Mouse (Mus musculus) retina, postnatal 1 day (tissue): ENCODE data around the gene Afap1l2.
A peak's percentile ranks its signal among the peaks of the same experiment; 100 is the strongest.

Experiments used
- DNase-seq: peaks from one replicate; pipeline ENCODE4 v3.0.0-alpha.2; 2012

The Afap1l2 gene

DNA sequence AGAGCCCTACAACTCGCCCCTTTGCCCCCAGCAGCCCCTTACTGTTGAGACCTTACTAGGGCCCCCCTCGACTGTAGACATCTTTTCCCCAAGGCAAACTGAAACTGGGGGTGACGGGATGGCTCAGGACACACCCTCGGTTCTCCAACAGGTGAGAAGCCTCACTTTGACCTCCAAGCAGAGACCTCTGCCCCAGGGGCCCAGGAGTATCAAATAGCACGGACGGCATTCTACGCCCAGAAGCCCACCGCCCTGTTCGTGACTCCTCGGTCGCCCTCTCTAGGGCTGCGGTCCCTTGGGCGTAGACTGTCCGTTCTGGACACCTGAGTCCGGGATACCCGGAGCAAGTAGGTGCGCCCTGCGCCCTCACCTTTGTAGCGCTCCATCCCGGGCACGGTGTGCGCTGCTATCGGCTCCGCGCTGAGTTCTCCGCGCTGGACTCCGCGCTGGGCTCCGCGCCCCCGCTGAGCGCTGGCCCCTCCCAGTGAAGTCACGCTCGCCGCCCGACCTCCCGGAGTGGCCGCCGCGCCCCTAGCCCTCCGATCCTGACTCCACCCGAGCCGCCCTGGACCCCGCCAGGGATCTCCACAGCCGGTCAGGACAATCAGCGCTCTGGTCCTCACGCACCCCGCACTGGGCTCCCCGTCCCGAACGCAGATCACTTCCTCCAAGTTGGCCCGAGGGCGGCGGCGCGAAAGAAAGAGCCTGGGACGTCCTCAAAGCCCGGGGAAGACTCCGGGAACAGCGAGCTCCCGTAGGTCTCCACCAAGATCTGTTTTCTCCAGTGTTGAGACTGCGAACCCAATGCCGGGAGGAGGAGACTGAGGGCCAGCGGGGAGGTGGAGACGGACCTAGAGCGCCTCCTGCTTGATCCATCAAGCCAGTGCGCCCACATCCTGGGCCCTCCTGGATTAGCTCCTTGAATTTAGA, at the start of gene Afap1l2:
Gene Afap1l2, minus strand, starts transcription at position 448 of the 930 bp plus-strand sequence.
- peak; percentile 43 for DNase-seq

DNA sequence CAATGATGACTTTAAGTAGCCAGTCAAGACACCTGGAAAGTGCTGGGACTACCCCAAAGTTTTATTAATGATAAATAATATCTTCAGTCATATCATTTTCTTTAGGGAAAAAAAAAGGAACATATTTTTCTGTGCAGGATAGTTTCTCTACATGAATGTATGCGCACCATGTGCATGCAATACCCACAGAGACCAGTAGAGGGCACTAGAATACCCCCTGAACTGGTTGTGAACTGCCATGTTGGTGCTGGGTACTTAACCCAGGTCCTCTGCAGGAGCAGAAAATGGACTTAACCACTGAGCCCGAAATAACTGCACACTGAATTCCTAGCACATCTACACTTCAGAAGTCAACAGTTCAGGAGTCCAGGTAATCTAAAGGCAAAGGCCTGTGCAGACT, 49.5 kb upstream of the Afap1l2 start:
- DNase-seq, result no peak

DNA sequence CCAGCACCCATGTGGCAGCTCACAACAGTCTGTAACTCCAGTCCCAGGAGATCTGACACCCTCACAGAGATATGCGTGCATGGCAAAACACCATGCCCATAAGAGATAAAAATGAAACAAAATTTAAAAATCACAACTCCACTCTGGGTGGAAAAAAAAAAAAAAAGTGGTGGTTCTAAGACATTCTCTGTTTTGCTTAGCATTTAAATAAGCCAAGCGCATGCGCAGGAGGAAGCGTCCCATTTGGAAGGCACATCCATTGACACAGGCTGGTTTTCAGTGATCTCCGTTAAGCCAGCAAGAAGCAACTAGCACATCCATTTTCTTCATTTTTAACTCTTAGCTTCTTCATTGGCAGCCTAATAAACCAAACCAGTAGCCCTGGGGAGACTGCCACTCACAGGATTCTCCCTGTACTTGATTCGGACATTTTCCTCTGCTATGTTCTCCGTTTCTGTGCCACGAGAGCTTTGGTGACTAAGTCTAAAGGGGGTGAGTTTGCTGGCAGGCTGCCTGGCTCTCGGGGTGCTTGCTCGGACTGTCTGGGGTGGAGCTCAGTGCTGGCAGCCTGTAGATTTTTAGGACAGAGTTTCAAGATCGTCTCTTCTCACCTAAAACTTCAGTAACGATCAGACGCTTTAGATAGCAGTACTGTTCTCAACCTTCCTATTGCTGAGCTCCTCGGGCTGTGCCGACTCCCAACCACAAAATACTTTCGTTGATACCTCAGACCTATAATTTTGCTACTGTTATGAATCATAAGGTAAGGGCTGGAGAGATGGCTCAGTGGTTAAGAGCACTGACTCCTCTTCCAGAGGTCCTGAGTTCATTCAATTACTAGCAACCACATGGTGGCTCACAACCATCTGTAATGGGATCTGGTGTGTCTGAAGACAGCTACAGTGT, 47.4 kb upstream of the Afap1l2 start:
- DNase-seq, result no peak

DNA sequence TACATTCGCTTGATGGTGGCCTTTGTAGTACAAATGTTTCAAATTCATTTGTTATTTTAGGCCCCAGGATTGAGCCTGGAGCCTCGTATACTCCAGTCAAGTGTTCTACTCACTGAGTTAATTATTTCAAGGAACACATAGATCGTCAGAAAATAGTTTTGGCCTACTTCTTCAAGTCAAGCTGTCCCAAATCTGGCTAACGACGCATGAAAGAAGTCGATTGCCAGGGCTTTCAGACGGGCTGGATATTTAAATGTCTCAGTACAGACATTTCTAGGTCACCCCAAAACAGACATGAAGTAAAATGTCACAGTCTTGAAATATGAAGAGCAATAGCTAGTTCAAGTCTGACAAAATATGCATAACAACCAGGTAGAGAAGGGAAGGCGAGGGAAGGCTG, 44.9 kb upstream of the Afap1l2 start:
- peak; percentile 34 for DNase-seq

DNA sequence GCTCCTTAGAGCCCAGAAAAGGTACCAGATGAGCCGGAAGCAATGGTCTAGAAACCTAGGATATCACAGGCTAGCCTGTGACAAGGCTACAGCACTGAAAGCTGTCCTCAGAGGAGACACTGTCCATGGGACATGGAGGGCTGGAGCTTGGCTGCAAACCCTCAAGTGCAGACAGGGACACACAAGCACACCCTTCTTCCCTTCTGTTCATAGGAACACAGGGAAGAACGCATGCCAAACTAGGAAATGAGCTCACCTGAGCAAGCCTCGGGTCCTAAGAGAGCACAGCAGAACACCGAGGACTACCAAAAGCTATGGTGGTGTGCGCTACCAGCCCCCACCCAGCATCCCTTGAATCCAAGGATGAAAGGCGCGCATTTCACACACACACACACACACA, 44.0 kb upstream of the Afap1l2 start:
- no peak for DNase-seq

DNA sequence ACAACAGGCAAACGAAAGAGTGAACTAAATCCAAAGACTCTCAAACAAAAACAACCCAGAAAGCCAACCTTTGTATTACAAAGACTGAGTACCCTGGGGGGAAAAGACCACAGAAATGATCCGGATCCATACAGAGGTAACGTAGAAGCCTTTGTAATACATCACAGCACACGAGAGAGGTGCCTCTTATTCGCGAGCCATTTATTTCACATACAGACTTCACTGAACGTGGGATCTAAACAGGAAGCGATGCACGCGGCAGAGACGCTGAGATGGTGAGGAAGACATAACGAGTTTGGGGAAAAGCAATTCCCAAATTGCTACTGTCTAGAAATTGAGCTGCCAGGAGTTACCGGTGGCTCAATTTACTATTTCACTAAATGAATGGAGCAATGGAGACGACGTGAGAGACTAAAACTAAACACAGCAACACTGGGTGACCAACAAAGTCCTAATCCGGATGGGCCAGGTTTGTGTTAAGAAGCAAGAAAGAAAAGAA, 41.6 kb upstream of the Afap1l2 start:
- no peak for DNase-seq

DNA sequence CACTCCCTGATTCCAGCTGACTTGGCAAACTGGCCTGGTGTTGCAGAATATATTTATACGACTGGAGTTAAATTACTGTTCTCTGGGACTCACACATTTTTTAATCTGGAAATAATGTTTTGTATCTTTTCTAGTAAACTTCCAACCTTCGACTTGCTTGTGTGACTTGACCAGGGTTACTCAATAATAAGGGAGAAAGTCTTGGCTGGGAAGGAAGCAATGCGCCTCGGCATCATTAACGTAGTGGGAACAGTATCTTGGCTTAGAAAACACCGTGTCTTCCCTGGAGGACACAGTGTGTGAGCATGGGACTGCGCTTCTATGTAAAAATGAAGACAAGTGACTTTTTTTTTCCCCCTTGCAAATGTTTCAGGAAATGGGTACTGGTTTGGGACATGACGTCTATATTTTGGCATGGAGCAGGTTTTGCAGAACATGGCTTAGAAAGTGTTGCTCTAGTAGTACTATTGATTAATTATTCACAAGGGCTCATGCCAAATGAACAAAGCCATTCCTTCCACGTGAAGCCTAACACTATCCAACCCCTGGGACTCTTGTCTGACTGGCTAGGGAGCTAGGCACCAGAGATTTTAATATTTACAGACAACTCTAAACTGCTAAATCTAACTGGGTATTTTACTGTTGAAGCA, 39.8 kb upstream of the Afap1l2 start:
- no peak for DNase-seq

DNA sequence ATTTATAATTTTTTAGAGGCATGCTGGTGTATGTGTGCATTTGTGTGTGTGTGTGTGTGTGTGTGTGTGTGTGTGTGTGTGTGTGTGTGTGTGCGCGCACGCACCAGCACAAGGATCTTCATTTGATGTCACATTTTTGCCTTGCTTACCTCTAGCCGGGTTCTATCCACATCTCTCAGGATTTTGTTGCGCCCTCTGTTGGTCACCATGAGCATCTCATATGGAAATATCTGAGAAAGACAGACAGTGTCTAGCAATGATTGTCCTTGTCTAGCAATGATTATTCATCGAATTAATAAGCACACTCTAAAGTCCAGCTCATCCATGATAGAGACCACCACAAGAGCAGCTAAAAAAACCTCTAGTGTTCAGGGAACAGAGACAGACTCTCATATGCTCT, 31.2 kb upstream of the Afap1l2 start:
- peak; percentile 60 for DNase-seq

DNA sequence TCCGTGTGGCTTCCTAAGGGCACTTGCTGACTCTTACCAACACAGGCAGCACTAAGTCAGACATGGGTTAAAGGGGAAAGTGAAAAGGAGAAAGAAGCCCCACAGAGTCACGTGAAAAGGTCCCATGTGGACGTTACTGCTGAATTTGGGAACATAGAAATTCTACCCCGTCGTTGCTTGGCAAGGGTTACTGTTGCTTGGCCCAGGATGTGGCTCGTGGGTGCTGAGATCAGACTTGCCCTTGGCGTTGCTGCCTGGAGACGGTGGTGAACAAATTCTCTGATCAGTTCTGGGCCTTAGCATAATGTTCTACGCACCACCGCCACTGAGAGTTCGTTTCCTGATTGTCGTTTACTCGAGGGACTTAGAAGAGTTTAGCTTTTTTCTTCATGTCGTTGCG, 28.8 kb upstream of the Afap1l2 start:
- no peak for DNase-seq

DNA sequence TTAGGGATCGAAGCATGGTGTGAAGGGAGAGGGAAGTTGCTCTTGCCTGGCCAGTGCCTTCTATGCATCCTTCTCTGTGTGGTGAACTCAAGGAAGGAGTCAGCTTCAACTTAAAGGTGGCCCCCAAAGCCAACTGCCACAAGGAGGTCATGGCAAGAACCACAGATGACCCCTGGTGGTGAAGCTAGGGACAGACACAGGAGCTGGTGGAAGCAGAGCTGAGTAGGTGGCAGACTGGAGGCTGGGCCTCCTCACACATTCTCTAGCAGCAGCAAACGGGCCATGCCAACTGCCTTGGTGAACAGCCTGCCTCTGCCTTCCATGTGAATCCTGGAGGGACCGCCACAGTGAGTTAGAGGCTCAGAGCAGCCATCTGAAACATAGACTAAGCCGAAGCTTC, 23.6 kb upstream of the Afap1l2 start:
- DNase-seq, result peak; percentile 66

DNA sequence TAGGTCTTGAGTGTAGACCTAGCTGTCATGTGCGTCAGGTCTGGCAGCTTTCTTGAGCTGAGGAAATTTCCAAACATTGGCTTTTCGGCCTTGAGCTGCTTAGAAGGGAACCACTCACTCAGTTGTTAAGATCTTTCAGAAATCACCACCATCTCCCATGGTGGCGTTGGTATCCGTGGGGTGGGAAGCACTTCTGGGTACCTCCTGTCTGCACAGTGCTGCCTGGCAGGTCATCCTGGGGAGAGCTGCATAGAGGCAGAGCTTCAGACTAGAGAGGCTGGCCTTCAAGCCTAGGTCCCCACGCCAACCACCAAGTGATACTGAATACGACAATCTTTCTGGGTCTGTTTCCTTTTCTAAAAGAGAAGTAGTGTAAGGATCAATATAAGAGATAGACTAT, 21.4 kb upstream of the Afap1l2 start:
- no peak for DNase-seq

DNA sequence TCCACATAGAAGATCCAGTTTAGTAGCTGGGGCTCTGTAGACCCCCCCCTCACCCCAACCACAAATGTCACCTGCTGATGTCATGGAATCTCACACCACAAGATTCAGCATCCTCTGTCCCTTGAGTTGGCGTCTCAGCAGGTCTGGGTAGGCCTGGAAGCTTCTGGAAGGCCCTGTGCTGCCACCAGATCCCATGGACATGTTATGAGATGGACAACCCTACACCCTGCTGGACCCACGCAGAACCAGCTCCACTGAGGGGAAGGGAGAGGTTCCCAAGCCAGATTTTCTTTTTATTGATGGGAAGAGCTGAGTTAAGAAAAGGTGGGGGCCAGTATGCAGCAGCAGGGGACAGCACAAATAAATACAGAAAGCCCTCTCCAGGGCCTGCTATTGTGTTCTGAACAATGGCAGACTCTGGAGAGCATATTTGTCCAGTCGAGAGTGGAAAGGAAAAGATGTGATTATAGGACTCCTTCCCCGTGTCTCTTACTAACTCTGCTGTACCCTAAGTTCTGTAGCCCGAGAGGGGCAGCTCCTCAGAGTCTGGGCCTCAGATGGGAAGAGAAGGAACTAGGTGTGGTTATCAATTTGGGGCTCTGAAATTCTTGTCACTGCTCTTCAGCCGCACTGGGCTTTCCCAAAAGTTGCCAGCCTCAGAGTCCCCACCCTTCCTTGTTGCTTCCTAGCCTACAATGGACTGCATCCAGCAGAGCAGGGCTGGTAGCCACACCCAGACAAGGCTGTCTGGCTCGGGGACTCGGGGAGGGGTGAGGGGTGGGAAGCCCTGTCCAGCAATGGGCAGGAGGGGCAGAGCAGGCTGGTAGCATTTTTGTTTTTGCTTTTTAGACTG, 20.5 kb upstream of the Afap1l2 start:
- peak; percentile 14 for DNase-seq

DNA sequence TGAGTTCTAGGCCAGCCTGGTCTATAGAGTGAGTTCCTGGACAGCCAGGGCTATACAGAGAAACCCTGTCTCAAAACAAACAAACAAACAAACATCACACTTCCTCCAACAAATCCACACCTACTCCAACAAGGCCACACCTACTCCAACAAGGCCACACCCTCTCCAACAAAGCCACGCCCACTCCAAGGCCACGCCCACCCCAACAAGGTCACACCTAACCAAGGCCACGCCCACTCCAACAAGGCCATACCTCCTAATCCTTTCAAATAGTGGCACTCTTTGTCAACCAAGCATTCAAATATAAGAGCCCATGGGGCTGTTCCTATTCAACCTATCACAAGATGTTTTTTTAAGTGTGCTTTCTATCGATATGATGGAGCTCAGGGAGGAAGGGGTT, 18.5 kb upstream of the Afap1l2 start:
- no peak for DNase-seq

DNA sequence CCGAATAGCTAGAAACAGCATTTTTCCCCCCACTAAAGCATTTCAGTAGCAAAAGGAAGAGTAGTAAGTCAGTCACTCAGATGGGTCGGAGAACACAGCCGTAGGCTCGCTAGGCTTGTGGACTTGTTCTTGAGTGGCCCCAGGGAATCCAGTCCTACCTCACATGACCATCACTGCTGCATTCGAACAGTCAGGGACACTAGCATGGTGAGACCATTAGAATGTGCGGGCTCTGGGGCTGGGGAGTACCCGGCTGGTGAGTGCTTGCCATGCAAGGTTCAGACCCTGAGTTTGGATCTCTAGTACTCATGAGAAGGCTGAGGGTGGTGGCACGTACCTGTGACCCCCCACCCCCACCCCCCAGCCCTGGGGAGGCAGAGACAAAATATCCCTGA, 9.8 kb upstream of the Afap1l2 start:
- DNase-seq, result no peak

DNA sequence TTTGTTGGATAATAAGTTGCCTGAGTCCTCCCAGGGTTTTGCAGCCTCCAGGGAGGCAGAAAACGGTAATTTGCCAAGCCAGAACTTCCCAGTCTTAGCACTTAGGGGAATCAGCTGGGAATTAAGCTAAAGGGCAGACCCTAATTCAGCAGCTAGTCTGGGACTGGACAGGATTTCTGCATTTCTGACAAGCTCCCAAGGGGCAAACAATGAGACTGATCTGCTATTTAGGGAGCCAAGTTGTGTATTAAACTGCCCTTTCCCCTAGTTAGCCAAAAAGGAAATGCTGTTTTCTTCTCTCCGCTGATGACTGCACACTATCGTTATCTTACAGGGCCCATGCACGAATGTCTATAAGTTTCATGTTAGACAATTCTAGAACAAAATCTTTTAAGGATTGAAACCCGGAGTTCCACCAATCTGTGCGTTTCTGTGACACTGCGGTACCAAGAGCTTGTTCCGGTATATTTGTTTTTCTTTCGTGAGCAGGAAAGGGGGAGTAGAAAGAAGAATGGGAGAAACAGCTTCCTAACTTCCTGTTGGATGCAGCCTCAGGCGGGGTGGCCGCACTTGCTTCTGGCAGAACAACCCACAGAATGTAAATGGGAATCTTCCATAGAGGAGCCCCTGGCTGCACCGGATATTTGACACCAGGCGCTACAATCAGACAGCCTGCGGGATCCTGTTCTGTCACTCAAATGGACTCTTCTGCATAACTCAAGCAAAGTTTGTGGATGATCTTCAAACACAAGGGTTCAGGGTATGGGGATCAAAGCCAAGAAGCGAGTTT, 9.2 kb upstream of the Afap1l2 start:
- DNase-seq, result no peak

DNA sequence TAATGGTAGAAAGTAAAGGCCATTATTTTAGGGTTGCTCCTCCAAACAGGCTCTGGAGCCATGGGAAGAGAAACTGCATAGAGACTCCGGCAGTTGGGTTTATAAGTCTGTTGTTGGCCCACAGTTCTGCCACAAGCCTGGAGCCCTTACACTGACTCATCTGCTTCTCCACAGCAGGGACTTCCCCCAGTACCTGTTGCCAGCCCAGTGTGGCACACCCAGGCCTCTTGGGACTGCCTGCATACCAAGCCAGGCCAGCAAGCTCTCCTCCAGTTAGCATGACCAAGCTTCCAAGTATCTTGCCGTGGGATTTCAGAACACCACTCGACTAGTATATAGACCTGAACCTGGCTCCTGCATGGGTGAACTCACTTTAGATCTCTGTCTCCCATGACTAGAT, 6.8 kb upstream of the Afap1l2 start:
- no peak for DNase-seq

DNA sequence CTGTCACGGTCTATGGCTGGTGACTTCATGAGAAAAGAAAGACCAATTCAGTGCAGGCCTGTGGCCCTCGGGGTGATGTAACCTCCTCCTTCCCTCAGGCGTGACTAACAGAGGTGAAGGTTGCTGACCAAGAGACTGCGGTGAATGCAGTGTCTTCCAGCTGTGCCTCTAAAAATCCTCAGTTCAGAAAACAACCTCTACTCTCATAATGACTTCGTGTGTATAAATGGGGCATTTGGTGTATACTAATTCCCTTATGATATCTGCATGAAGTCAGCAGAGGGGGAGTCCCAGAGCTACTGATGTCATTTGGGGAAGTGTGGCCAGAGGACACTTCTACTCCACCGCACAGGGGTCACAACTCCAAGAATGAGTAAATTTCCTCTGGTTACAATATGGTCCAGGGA, 5.2 kb upstream of the Afap1l2 start:
- DNase-seq, result no peak

DNA sequence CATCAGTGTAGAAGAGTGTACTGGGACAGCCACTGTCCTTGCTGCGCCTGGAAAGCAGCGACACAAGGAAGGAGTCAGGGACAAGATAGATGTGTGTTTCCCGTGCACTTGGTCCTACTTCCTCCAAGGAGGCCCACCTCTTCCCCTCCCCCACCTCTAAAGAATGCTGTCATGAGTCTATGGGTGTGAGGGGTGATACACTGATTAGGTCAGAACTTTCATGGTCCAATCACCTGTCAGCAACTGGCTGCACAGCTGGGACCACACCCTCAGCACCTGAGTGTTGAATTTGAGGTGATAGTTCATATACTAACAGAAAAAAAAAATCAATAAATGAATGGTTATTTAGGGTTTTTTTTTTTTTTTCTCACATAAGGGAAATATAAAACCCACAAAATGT, 4.0 kb upstream of the Afap1l2 start:
- DNase-seq, result no peak

DNA sequence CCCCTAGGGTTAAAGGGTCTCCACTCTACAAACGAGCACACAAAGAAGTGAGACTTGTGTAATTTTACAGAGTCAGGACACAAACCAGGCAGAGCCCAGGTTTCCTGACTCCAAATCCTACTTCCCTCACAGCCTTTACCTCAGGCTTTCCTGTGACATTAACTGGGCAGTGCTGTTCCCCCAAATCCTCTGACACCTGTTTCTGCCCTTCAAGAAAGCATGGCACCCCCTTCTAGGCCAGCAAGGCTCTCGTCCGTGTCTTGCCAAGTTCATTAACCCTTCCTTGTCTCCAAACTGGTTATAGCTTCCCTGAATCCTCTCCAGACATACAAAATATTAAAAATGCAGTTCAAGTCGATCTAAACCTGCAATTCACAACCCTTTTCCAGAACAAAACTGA, 2.0 kb upstream of the Afap1l2 start:
- DNase-seq, result no peak

DNA sequence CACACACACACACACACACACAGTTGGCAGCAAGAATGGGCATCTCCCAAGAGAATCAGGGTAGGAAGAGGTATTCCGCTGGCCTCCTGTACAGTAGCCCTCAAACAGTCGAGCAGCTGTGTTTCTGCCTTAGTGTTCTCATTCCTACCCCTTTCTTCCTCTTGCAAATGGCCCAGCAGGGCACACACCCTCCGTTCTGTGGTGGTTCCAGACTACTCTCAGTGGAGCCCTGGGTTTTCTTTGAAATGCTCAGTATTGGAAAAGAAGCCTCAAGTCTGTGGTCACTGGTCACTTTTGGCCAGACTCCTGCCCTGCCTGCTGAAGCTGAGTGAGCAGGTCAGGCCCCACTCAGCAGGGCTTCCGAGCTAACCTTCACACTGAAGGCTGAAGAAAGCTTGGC, 1.6 kb upstream of the Afap1l2 start:
- DNase-seq, result no peak

DNA sequence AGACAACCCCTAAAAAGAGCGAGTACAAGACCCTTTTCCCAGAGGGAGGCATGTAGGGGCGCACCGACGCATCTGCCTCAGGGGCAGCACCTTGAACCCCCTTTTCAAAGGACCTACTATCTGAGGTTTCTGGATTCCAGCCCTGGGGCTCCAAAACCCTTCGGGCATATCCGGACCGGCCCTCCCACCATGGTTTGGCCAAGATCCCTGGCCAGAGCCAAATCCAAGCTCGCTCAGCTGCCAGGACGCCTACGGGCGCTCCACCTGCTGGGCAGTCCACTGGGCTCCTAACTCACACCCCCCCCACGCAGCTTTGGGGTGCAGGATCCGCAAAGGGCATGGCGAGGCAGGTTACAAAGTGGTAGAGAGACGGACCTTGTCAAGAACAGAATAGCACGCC, 737 bp downstream of the Afap1l2 start:
- DNase-seq, result no peak
